Mouse (Mus musculus): ENCODE results near the gene Sgpp1. TPM values are rescaled to one million over a fixed set of nuclear protein-coding genes. Genes with fewer than 3 reads are reported as not detected.

The Sgpp1 gene
- polyA plus RNA-seq, 1 experiment = 2.5 TPM

- H3K4me3 ChIP-seq (replicated peaks) = no peak overlapping the region
- 0 out of 2 replicates have a peak, but pooled peaks cover 2% of the 10 kb centered on the region for H3K9me3 ChIP-seq
- TF ChIP-seq GATA1 (IDR thresholded peaks at IDR 0.05; ENCODE audit: borderline replicate concordance, low read length) (no peak), FLI1 (IDR thresholded peaks at IDR 0.05; ENCODE audit: low read length) (no peak)
- peaks cover 12% of the 10 kb centered on the region for H3K4me1 ChIP-seq
- no peaks in the 10 kb centered on the region for H3K36me3 ChIP-seq (replicated peaks; ENCODE audit: low read length)
- peaks cover 10% of the 10 kb centered on the region for H3K27me3 ChIP-seq (replicated peaks)
Observed at GRCm38 (mm10) chr12:75756387-75756786, 20.9 kb upstream of the Sgpp1 start.

DNA sequence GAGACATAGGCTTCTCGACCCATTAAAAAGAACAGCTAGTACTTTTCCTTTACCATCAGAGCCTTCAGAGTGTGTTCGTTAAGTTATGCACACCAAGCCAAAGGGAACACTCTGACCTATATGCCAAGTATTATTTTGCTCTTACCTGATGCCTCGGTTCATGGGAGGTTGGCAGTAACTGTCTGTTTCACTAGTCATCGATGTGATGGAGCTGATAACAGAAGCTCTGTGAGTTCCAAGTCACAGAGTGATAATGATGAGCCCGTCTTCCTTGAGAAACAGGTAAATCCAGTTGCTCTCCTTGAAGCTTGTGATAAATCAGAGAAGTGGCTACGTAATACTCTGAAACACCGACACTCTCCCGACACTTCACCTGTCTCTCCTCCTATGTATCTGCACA lies 18.2 kb upstream of the Sgpp1 start:
- Histone ChIP-seq H3K4me3 (replicated peaks) (no peak overlapping the region), H3K4me1 (no peaks in the 10 kb centered on the region), H3K27me3 (replicated peaks) (peaks cover 16% of the 10 kb centered on the region), H3K36me3 (replicated peaks; ENCODE audit: low read length) (no peaks in the 10 kb centered on the region), H3K9me3 (0 out of 2 replicates have a peak, but pooled peaks cover 2% of the 10 kb centered on the region)
- TF ChIP-seq GATA1 (IDR thresholded peaks at IDR 0.05; ENCODE audit: borderline replicate concordance, low read length) (no peak), FLI1 (IDR thresholded peaks at IDR 0.05; ENCODE audit: low read length) (no peak)

DNA sequence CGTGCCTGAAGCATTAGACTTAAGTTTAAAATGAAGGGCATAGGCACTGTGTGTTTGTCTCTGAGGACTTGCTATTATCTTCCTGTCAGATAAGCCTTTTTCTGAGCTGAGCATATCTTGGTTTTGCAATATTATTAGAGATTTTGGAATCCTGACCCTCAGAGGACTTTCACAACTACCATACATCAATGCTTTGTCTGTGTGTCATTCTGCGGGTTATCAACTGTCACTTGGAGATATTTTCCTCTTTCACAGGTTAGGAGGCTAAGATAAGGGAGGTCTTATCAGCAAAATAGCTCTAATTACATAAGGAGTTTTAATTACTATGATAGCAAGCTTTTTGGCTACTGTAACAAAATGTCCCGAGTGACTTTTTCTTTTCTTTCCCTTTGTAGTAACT lies 16.5 kb upstream of the Sgpp1 start:
- Histone ChIP-seq H3K36me3 (replicated peaks; ENCODE audit: low read length) (no peaks in the 10 kb centered on the region), H3K4me3 (replicated peaks) (no peak overlapping the region), H3K27me3 (replicated peaks) (peaks cover 18% of the 10 kb centered on the region), H3K4me1 (no peaks in the 10 kb centered on the region), H3K9me3 (0 out of 2 replicates have a peak, but pooled peaks cover 2% of the 10 kb centered on the region)
- TF ChIP-seq FLI1 (IDR thresholded peaks at IDR 0.05; ENCODE audit: low read length) (no peak), GATA1 (IDR thresholded peaks at IDR 0.05; ENCODE audit: borderline replicate concordance, low read length) (no peak)

- peaks cover 15% of the 10 kb centered on the region for H3K27me3 ChIP-seq (replicated peaks)
- H3K36me3 ChIP-seq (replicated peaks; ENCODE audit: low read length) = no peaks in the 10 kb centered on the region
- H3K4me3 ChIP-seq (replicated peaks) = no peak overlapping the region
- H3K4me1 ChIP-seq = peaks cover 9% of the 10 kb centered on the region
- TF ChIP-seq GATA1 (IDR thresholded peaks at IDR 0.05; ENCODE audit: borderline replicate concordance, low read length) (no peak), FLI1 (IDR thresholded peaks at IDR 0.05; ENCODE audit: low read length) (no peak)
- H3K9me3 ChIP-seq = no peaks in the 10 kb centered on the region
Observed at GRCm38 (mm10) chr12:75748574-75748973, 13.0 kb upstream of the Sgpp1 start.

DNA sequence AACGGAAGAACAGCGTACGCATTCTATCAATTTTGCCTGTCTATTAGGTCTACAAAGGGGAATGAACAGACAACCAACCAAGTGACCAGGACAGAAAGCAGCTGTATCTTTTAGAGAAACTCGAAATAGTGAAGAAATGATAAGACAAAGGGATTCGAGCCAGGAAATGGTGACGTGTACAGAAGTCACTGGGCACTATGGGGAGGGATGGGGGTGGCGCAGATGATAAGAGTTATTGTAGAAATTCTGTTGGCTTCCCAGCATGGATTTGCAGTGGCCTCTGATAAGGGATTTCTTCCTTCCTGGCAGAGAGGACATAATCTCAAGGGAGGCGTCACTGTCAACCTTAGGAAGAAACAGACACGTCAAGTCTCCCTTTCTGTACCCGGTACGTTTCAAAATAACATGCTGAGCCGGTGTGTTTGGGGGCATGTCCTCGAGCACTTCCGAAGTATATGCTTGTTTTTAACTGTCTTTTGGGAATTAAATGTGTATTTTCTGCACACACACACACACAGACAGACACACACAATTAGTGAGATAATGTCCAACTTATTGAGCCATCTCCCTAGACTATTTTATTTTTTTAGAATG lies 10.3 kb upstream of the Sgpp1 start:
- no peaks in the 10 kb centered on the region for H3K36me3 ChIP-seq (replicated peaks; ENCODE audit: low read length)
- H3K4me3 ChIP-seq (replicated peaks) = no peak overlapping the region
- TF ChIP-seq GATA1 (IDR thresholded peaks at IDR 0.05; ENCODE audit: borderline replicate concordance, low read length) (no peak), FLI1 (IDR thresholded peaks at IDR 0.05; ENCODE audit: low read length) (no peak)
- peaks cover 11% of the 10 kb centered on the region for H3K4me1 ChIP-seq
- H3K9me3 ChIP-seq = no peaks in the 10 kb centered on the region
- H3K27me3 ChIP-seq (replicated peaks) = peaks cover 18% of the 10 kb centered on the region

DNA sequence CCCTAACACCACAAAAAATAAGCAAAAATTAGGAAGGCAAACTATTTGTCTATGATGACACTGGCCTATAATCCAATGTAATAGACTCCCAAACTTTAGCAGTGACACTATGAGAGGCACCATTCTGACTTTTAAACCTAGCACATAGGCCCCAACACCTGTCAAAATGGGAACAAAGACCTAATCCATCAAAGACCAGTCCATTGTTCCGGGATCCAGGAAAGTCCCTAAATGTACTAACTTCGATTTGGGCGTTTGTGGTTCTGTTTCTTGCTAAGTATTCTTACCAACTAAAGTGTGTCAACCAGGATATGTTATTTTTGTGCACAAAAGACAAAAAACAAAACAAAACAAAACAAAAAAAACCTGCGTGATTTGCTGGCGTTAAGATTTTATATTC lies 6.6 kb upstream of the Sgpp1 start:
- H3K4me3 ChIP-seq (replicated peaks) = no peak overlapping the region
- H3K9me3 ChIP-seq = no peaks in the 10 kb centered on the region
- peaks cover 6% of the 10 kb centered on the region for H3K27me3 ChIP-seq (replicated peaks)
- no peaks in the 10 kb centered on the region for H3K36me3 ChIP-seq (replicated peaks; ENCODE audit: low read length)
- peaks cover 20% of the 10 kb centered on the region for H3K4me1 ChIP-seq
- no peak for TF ChIP-seq FLI1 (IDR thresholded peaks at IDR 0.05; ENCODE audit: low read length)
- TF ChIP-seq GATA1 (IDR thresholded peaks at IDR 0.05; ENCODE audit: borderline replicate concordance, low read length) = no peak

DNA sequence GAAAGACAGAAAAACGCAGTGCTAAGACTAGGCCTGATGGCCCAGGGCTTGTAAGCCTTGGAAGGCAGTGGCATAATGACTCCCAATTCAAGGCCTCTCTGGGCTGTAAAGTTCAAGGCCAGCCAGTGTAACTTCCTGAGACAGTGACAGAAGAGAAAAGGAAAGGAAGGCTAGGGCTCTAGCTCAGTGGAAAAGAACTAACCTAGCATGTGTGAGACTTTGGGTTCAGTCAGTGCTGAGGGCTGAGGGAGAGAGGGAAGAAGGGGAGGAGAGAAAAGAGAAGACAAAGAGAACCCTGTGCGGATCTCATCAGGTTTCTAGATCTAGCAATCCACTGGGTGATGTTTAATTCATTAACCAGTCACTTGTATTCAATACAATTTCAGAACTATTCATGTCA lies 5.7 kb upstream of the Sgpp1 start:
- Histone ChIP-seq H3K36me3 (replicated peaks; ENCODE audit: low read length) (no peaks in the 10 kb centered on the region), H3K4me3 (replicated peaks) (no peak overlapping the region), H3K9me3 (no peaks in the 10 kb centered on the region), H3K4me1 (peaks cover 20% of the 10 kb centered on the region), H3K27me3 (replicated peaks) (peaks cover 3% of the 10 kb centered on the region)
- TF ChIP-seq GATA1 (IDR thresholded peaks at IDR 0.05; ENCODE audit: borderline replicate concordance, low read length) = no peak
- TF ChIP-seq FLI1 (IDR thresholded peaks at IDR 0.05; ENCODE audit: low read length) = no peak

DNA sequence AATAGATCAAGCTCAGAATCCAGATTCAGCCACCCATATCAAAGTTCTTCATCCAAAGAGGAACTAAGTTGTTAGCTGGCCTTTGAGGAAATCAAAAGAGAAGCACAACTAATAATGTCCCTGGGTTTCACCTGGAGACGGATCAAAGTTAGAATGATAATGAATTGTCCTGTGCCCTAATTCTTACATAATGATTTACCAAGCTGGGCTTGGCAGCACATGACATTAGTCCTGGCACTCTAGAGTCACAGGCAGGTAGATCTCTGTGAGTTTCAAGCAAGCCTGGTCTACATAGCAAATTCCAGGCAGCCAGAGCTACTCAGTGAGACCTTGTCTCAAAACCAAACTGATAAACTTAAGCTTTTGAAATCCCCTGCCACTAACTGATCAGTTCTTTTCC lies 4.9 kb upstream of the Sgpp1 start:
- Histone ChIP-seq H3K36me3 (replicated peaks; ENCODE audit: low read length) (no peaks in the 10 kb centered on the region), H3K4me1 (peaks cover 15% of the 10 kb centered on the region; the same call in 1 of the 2 replicates)

GRCm38 (mm10) chr12:75739611-75740010 lies 4.1 kb upstream of the Sgpp1 start:
- Histone ChIP-seq H3K4me1 (peaks cover 19% of the 10 kb centered on the region), H3K36me3 (replicated peaks; ENCODE audit: low read length) (no peaks in the 10 kb centered on the region), H3K9me3 (no peaks in the 10 kb centered on the region), H3K27me3 (replicated peaks) (peaks cover 3% of the 10 kb centered on the region), H3K4me3 (replicated peaks) (no peak overlapping the region)
- TF ChIP-seq GATA1 (IDR thresholded peaks at IDR 0.05; ENCODE audit: borderline replicate concordance, low read length) = no peak
- no peak for TF ChIP-seq FLI1 (IDR thresholded peaks at IDR 0.05; ENCODE audit: low read length)

More for the DNA sequence above, 4.9 kb upstream of the Sgpp1 start:
- Histone ChIP-seq H3K9me3 (no peaks in the 10 kb centered on the region), H3K4me3 (replicated peaks) (no peak overlapping the region), H3K27me3 (replicated peaks) (peaks cover 3% of the 10 kb centered on the region)
- no peak for TF ChIP-seq FLI1 (IDR thresholded peaks at IDR 0.05; ENCODE audit: low read length)
- no peak for TF ChIP-seq GATA1 (IDR thresholded peaks at IDR 0.05; ENCODE audit: borderline replicate concordance, low read length)

DNA sequence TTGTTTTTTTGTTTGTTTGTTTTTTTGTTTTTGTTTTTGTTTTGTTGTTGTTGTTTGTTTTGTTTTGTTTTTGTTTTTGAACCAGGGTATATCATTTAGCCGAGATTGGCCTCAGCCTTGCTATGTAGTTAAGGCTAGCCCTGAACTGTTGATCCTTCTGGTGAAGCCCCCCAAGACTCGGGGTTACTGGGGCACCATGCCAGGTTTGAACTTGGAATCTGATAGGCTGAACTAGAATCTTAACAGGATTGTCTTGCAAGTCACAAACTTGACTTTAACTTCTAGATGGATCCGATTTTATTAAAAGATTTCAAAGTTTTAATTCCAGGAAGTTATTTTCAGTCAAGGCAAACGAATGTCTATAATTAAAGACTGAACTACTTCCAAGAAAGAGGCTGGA lies 767 bp upstream of the Sgpp1 start:
- Histone ChIP-seq H3K4me3 (replicated peaks) (no peak overlapping the region), H3K4me1 (peaks cover 32% of the 10 kb centered on the region)
- TF ChIP-seq FLI1 (IDR thresholded peaks at IDR 0.05; ENCODE audit: low read length) (no peak), GATA1 (IDR thresholded peaks at IDR 0.05; ENCODE audit: borderline replicate concordance, low read length) (no peak)

More for the DNA sequence above, 767 bp upstream of the Sgpp1 start:
- Histone ChIP-seq H3K36me3 (replicated peaks; ENCODE audit: low read length) (no peaks in the 10 kb centered on the region), H3K27me3 (replicated peaks) (no peaks in the 10 kb centered on the region), H3K9me3 (no peaks in the 10 kb centered on the region)

Data from megakaryocyte, embryonic 14.5 days (primary cell).